Mouse (Mus musculus): ENCODE measurements around the gene St7. TPM values are rescaled to one million over a fixed set of nuclear protein-coding genes. Genes with fewer than 3 reads are reported as not detected.

St7 gene
- total and polyA plus RNA-seq, 2 experiments from 2014 or later: 17.7 to 38.5 TPM

DNA sequence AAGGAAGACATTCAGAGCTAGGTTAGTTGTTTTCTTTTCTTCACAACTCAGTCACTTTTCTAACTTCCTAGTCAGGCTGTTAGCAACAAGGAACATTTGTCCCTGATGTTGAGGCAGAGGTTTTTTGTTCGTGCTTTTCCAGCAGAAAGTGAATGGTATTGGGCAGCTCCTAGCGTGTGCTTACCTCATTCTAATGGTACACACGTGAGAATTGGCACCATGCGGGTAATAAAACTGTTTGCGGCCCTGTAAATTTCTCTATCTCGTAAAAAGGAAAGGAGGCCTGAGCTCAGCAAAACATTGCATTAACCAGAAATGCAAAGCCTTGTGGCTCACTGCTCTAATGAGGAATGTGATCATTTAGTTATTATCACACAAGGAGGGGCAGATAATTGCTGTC lies 143.0 kb downstream of the St7 start:
- Histone ChIP-seq H3K27me3 (ENCODE audit: control insufficient read depth, insufficient read depth, low read length) (no peaks in the 10 kb centered on the region), H3K4me1 (ENCODE audit: control insufficient read depth, insufficient read depth) (no peaks in the 10 kb centered on the region), H3K27ac (ENCODE audit: low read depth) (no peak overlapping the region), H3K9me3 (replicated peaks; ENCODE audit: control insufficient read depth, low read length) (no peaks in the 10 kb centered on the region), H3K4me2 (ENCODE audit: low read depth, low read length) (no peak overlapping the region), H3K36me3 (replicated peaks; ENCODE audit: control insufficient read depth, insufficient read depth, low read length) (peaks cover 14% of the 10 kb centered on the region; the same call in 1 of the 2 replicates), H3K4me3 (ENCODE audit: low read depth, low read length) (no peak overlapping the region), H3K9ac (replicated peaks; ENCODE audit: low read depth, low read length) (no peak overlapping the region)
- TF ChIP-seq EP300 (IDR thresholded peaks at IDR 0.05; ENCODE audit: low read depth) (no peak), CTCF (IDR thresholded peaks at IDR 0.05; ENCODE audit: low read depth) (no peak)
- DNase-seq (ENCODE audit: low spot score) (no peak), ATAC-seq (ENCODE audit: insufficient read depth, low read depth) (no peak)
- 86% methylated on average over 6 of the region's 6 CpGs for whole genome bisulfite sequencing

DNA sequence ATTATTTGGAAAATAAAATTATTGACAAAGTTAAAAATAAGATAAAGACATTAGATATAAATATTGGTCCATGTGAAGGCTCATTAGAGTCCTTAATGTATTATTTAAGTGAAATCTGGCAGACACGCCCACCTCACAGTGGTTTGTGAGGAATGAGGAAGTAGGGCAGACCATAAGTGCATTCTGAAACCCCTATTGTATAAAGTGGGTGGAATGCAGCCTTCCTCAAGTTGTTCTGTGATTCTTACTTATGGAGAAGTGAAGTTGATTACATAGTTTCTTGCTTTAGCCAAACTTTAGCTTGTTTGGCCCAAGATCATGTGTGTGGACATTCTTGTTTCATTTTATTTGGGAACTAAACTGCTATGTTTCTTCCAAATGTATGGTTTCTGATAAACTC lies 144.9 kb downstream of the St7 start:
- TF ChIP-seq EP300 (IDR thresholded peaks at IDR 0.05; ENCODE audit: low read depth) (no peak), CTCF (IDR thresholded peaks at IDR 0.05; ENCODE audit: low read depth) (no peak)
- no peak overlapping the region for H3K9ac ChIP-seq (replicated peaks; ENCODE audit: low read depth, low read length)
- H3K27me3 ChIP-seq (ENCODE audit: control insufficient read depth, insufficient read depth, low read length): no peaks in the 10 kb centered on the region
- no peak for ATAC-seq (ENCODE audit: insufficient read depth, low read depth)
- DNase-seq (ENCODE audit: low spot score): no peak
- peaks cover 13% of the 10 kb centered on the region; the same call in 1 of the 2 replicates for H3K36me3 ChIP-seq (replicated peaks; ENCODE audit: control insufficient read depth, insufficient read depth, low read length)
- H3K4me1 ChIP-seq (ENCODE audit: control insufficient read depth, insufficient read depth): no peaks in the 10 kb centered on the region
- no peak overlapping the region for H3K4me2 ChIP-seq (ENCODE audit: low read depth, low read length)
- H3K4me3 ChIP-seq (ENCODE audit: low read depth, low read length): no peak overlapping the region
- 86% methylated on average over 1 of the region's 1 CpGs for WGBS
- no peaks in the 10 kb centered on the region for H3K9me3 ChIP-seq (replicated peaks; ENCODE audit: control insufficient read depth, low read length)
- no peak overlapping the region for H3K27ac ChIP-seq (ENCODE audit: low read depth)

DNA sequence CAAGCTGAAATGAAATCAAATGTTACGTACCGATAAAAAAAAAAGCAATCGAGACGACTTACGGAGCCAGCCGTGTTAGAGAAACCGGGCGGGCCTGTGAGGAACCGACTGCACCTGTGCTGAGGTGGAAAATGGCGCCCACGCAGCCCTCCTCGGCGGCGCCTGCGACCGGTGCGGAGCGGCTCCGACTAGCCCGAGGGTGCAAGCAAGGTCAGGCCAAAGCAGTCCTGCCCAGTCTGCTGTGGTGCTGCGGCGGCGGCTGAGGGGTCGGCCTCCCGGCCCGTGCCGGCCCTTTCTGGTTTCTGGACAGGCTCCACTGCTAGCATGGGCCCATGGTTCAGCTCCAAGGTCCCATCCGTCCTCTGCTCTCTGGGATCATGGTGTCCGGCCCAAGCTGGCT lies 147.7 kb downstream of the St7 start:
- ATAC-seq (ENCODE audit: insufficient read depth, low read depth) (no peak), DNase-seq (ENCODE audit: low spot score) (no peak)
- 75% methylated on average over 28 of the region's 29 CpGs for WGBS
- H3K27ac ChIP-seq (ENCODE audit: low read depth): no peak overlapping the region
- peaks cover 8% of the 10 kb centered on the region; the same call in 1 of the 2 replicates for H3K36me3 ChIP-seq (replicated peaks; ENCODE audit: control insufficient read depth, insufficient read depth, low read length)
- peaks cover 6% of the 10 kb centered on the region; the same call in 1 of the 2 replicates for H3K4me1 ChIP-seq (ENCODE audit: control insufficient read depth, insufficient read depth)
- no peaks in the 10 kb centered on the region for H3K9me3 ChIP-seq (replicated peaks; ENCODE audit: control insufficient read depth, low read length)
- no peak overlapping the region for H3K9ac ChIP-seq (replicated peaks; ENCODE audit: low read depth, low read length)
- no peaks in the 10 kb centered on the region for H3K27me3 ChIP-seq (ENCODE audit: control insufficient read depth, insufficient read depth, low read length)
- TF ChIP-seq EP300 (IDR thresholded peaks at IDR 0.05; ENCODE audit: low read depth): no peak
- TF ChIP-seq CTCF (IDR thresholded peaks at IDR 0.05; ENCODE audit: low read depth): no peak
- H3K4me2 ChIP-seq (ENCODE audit: low read depth, low read length): no peak overlapping the region
- H3K4me3 ChIP-seq (ENCODE audit: low read depth, low read length): no peak overlapping the region

DNA sequence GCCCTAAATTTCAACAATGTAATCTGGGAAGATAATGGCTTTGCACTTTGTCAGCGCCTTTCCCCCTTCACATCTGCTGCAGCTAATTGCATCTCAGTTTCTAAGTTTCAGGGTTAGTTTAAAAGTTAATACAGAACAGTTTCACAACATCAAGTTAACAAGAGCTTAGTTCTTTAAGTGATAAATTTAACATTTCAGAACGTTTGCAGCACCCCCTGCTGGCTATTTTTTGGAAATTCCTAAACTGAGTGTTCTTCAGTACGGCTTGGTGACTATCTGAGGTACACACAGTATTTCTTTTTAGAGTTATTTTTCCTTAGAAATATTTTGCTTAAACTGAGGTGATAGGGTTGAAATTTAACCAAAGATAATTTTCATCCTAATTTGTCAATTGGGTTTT lies 150.0 kb downstream of the St7 start:
- Histone ChIP-seq H3K27ac (ENCODE audit: low read depth) (no peak overlapping the region), H3K36me3 (replicated peaks; ENCODE audit: control insufficient read depth, insufficient read depth, low read length) (peaks cover 17% of the 10 kb centered on the region), H3K4me1 (ENCODE audit: control insufficient read depth, insufficient read depth) (peaks cover 6% of the 10 kb centered on the region; the same call in 1 of the 2 replicates), H3K4me3 (ENCODE audit: low read depth, low read length) (no peak overlapping the region), H3K9me3 (replicated peaks; ENCODE audit: control insufficient read depth, low read length) (no peaks in the 10 kb centered on the region), H3K27me3 (ENCODE audit: control insufficient read depth, insufficient read depth, low read length) (no peaks in the 10 kb centered on the region), H3K4me2 (ENCODE audit: low read depth, low read length) (no peak overlapping the region), H3K9ac (replicated peaks; ENCODE audit: low read depth, low read length) (no peak overlapping the region)
- DNase-seq (ENCODE audit: low spot score) (peak; percentile 30), ATAC-seq (ENCODE audit: insufficient read depth, low read depth) (no peak)
- WGBS: 34% methylated on average over 3 of the region's 3 CpGs
- TF ChIP-seq CTCF (IDR thresholded peaks at IDR 0.05; ENCODE audit: low read depth) (peak; percentile 48), EP300 (IDR thresholded peaks at IDR 0.05; ENCODE audit: low read depth) (no peak)

DNA sequence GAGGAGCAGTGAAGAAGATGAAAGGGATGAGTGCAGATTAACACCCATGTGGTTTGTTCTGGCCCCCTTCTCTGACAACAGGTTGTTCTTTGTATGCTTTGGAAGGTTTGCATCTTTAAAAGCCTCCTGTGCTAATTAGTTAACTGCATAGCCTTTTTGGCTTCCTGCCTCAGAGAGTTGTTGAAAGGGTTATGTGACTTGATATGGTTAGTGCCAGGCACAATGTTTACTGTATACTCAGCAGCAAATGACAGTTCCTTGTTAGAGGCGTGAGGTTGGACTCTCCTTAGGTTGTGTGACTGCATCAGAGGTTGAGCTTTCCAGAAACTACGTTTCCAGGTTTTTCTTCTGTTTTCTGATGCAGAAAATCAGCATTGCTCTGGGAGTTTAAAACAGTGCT lies 158.6 kb downstream of the St7 start:
- H3K36me3 ChIP-seq (replicated peaks; ENCODE audit: control insufficient read depth, insufficient read depth, low read length): peaks cover 39% of the 10 kb centered on the region
- no peak for DNase-seq (ENCODE audit: low spot score)
- no peak overlapping the region for H3K27ac ChIP-seq (ENCODE audit: low read depth)
- ATAC-seq (ENCODE audit: insufficient read depth, low read depth): no peak
- TF ChIP-seq CTCF (IDR thresholded peaks at IDR 0.05; ENCODE audit: low read depth): no peak
- TF ChIP-seq EP300 (IDR thresholded peaks at IDR 0.05; ENCODE audit: low read depth): no peak
- no peak overlapping the region for H3K9ac ChIP-seq (replicated peaks; ENCODE audit: low read depth, low read length)
- 41% methylated on average over 2 of the region's 2 CpGs for WGBS
- no peak overlapping the region for H3K4me3 ChIP-seq (ENCODE audit: low read depth, low read length)
- no peaks in the 10 kb centered on the region for H3K27me3 ChIP-seq (ENCODE audit: control insufficient read depth, insufficient read depth, low read length)
- H3K4me2 ChIP-seq (ENCODE audit: low read depth, low read length): no peak overlapping the region
- H3K9me3 ChIP-seq (replicated peaks; ENCODE audit: control insufficient read depth, low read length): no peaks in the 10 kb centered on the region
- no peaks in the 10 kb centered on the region for H3K4me1 ChIP-seq (ENCODE audit: control insufficient read depth, insufficient read depth)

DNA sequence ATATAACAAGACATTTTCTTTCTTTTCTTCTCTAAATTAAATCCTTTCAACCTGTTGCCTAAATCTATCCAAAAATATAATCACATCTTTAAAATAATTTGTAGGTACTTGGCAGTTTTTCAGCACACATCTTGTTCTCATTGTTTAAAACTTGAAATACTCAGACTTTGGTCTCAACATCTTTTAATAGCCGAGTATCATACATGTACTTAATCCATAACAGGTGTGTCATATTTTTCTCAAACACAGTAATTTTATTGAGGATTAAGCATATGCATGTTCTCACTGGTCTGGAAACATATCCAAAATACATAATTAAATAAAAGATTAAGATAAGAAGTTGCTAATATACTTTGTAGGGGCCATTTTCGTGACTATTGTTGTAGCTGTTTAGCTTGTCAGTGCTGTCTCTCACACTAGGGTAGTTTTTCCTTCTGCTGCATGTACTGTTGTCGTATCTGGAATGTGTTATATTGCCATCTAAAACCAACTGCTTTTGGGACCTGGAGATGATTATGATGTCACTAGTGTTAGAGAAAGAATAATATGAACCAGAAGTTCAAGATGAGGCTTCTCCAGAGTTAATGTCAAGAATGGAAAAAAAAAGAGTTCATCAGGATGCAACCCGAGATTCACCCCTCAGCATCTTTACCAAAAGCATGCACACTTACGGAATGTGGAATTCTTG lies 161.0 kb downstream of the St7 start:
- no peak for ATAC-seq (ENCODE audit: insufficient read depth, low read depth)
- no peak overlapping the region for H3K4me2 ChIP-seq (ENCODE audit: low read depth, low read length)
- no peaks in the 10 kb centered on the region for H3K9me3 ChIP-seq (replicated peaks; ENCODE audit: control insufficient read depth, low read length)
- H3K4me1 ChIP-seq (ENCODE audit: control insufficient read depth, insufficient read depth): no peaks in the 10 kb centered on the region
- no peak overlapping the region for H3K9ac ChIP-seq (replicated peaks; ENCODE audit: low read depth, low read length)
- no peaks in the 10 kb centered on the region for H3K27me3 ChIP-seq (ENCODE audit: control insufficient read depth, insufficient read depth, low read length)
- 88% methylated on average over 5 of the region's 5 CpGs for WGBS
- peaks cover 28% of the 10 kb centered on the region for H3K36me3 ChIP-seq (replicated peaks; ENCODE audit: control insufficient read depth, insufficient read depth, low read length)
- no peak overlapping the region for H3K27ac ChIP-seq (ENCODE audit: low read depth)
- TF ChIP-seq CTCF (IDR thresholded peaks at IDR 0.05; ENCODE audit: low read depth): no peak
- no peak for TF ChIP-seq EP300 (IDR thresholded peaks at IDR 0.05; ENCODE audit: low read depth)
- H3K4me3 ChIP-seq (ENCODE audit: low read depth, low read length): no peak overlapping the region
- no peak for DNase-seq (ENCODE audit: low spot score)

Data from heart, postnatal 0 days (tissue).